Mouse (Mus musculus) gastrocnemius, postnatal 25 days (tissue): Measurements from ENCODE around the gene Rslcan18. TPM values are rescaled to one million over a fixed set of nuclear protein-coding genes. Genes with fewer than 3 reads are reported as not detected.
A peak's percentile ranks its signal among the peaks of the same experiment; 100 is the strongest.
"Not testable (repeated sequence)": the region's sequence is repeated elsewhere in the genome, so short reads cannot be mapped to it uniquely, and the experiment has no call there.

Experiments
- DNase-seq: peaks from one replicate; pipeline ENCODE4 v3.0.0; 2022
- long read RNA-seq, 2 experiments: library from polyadenylated mRNA; stranded (forward); transcript quantifications; one replicate each; pipeline ENCODE4 v2.0.0; 2021
- total RNA-seq, 2 experiments: library from RNA; stranded (reverse); gene quantifications; 1 replicate in 1 of 2; 2 replicates in 1 of 2; pipeline ENCODE4 v1.2.3; 2021

The Rslcan18 gene
- under 1 TPM; 0.46 to 0.51 TPM for total RNA-seq
- long read RNA-seq, experiment 1 = 0 reads
- long read RNA-seq, experiment 2 = 0 reads

GRCm38 (mm10) chr13:67116163-67116562, at the start of gene Rslcan18:
Gene Rslcan18, minus strand, starts transcription at chr13:67116263.
- not testable (repeated sequence) for DNase-seq

- DNase-seq = peak; percentile 65
Observed at GRCm38 (mm10) chr13:67128038-67128721, 12.1 kb upstream of the Rslcan18 start.

- DNase-seq = not testable (repeated sequence)
Observed at GRCm38 (mm10) chr13:67127507-67127906, 11.4 kb upstream of the Rslcan18 start.

GRCm38 (mm10) chr13:67124460-67124859, 8.4 kb upstream of the Rslcan18 start:
- DNase-seq = no peak

GRCm38 (mm10) chr13:67121360-67121759, 5.3 kb upstream of the Rslcan18 start, which contains the start of gene Zfp759:
Gene Zfp759, plus strand, starts transcription at chr13:67121660.
- DNase-seq = not testable (repeated sequence)

- no peak for DNase-seq
Observed at GRCm38 (mm10) chr13:67113287-67113686, 2.8 kb downstream of the Rslcan18 start.

- no peak for DNase-seq
Observed at GRCm38 (mm10) chr13:67112096-67112495, 4.0 kb downstream of the Rslcan18 start.

- no peak for DNase-seq
Observed at GRCm38 (mm10) chr13:67108821-67109206, 7.2 kb downstream of the Rslcan18 start.

GRCm38 (mm10) chr13:67108194-67108820, 7.8 kb downstream of the Rslcan18 start, which contains the start of gene Gm28557:
Gene Gm28557, minus strand, starts transcription at chr13:67108604.
- DNase-seq = peak; percentile 85

GRCm38 (mm10) chr13:67107681-67108080, 8.4 kb downstream of the Rslcan18 start:
- DNase-seq = no peak

- no peak for DNase-seq
Observed at GRCm38 (mm10) chr13:67097876-67098275, 18.2 kb downstream of the Rslcan18 start, which contains the start of gene Zfp708. Gene Zfp708, minus strand, starts transcription at chr13:67097976.

- DNase-seq = no peak
Observed at GRCm38 (mm10) chr13:67090154-67090553, 25.9 kb downstream of the Rslcan18 start.

GRCm38 (mm10) chr13:67081946-67082345, 34.1 kb downstream of the Rslcan18 start:
- no peak for DNase-seq

GRCm38 (mm10) chr13:67081142-67081713, 34.8 kb downstream of the Rslcan18 start:
- DNase-seq = peak; percentile 81

GRCm38 (mm10) chr13:67077244-67077643, 38.8 kb downstream of the Rslcan18 start:
- DNase-seq = no peak

GRCm38 (mm10) chr13:67072786-67073185, 43.3 kb downstream of the Rslcan18 start:
- no peak for DNase-seq

- DNase-seq = no peak
Observed at GRCm38 (mm10) chr13:67065386-67065785, 50.7 kb downstream of the Rslcan18 start.

- DNase-seq = no peak
Observed at GRCm38 (mm10) chr13:67062427-67062826, 53.6 kb downstream of the Rslcan18 start.

- DNase-seq = peak; percentile 83
Observed at GRCm38 (mm10) chr13:67060786-67061358, 55.2 kb downstream of the Rslcan18 start, which contains the start of gene Zfp712. Gene Zfp712, minus strand, starts transcription at chr13:67061170.

- no peak for DNase-seq
Observed at GRCm38 (mm10) chr13:67060161-67060785, 55.8 kb downstream of the Rslcan18 start.
